8 mouse cellular contexts compared by ENCODE assay signal in genomic region chr3:32396794-32397460, GRCm38 (mm10). TPM values are rescaled to one million over a fixed set of nuclear protein-coding genes. Genes with fewer than 3 reads are reported as not detected.
DNase-seq lines count a peak whose midpoint lies in the region; ATAC-seq and TF ChIP-seq lines count a peak whose summit lies in the region.

No protein-coding gene starts in this region.

- peak overlapping the region; percentile 94 for H3K9ac ChIP-seq in hindbrain, embryonic 13.5 days

- H3K9me3 ChIP-seq in hindbrain, embryonic 13.5 days, result no peaks in the 10 kb centered on the region

- H3K4me2 ChIP-seq in hindbrain, embryonic 13.5 days, result peak overlapping the region; percentile 69

- peak overlapping the region; percentile 91 for H3K4me3 ChIP-seq in hindbrain, embryonic 13.5 days

- no peaks in the 10 kb centered on the region for H3K36me3 ChIP-seq in hindbrain, embryonic 13.5 days

- no peaks in the 10 kb centered on the region for H3K27me3 ChIP-seq in Patski
- H3K27me3 ChIP-seq in hindbrain, embryonic 13.5 days, result no peaks in the 10 kb centered on the region

- in situ Hi-C loops in Patski (cut with MboI; ENCODE audit: low pct_unique_long_range_greater_than_20kb), result loop anchor here (10.0 kb wide), 1 partner anchor 108 kb away; no protein-coding TSS in a partner anchor

- peak overlapping the region; percentile 97 for H3K27ac ChIP-seq in hindbrain, embryonic 13.5 days

- peak; percentile 100 for DNase-seq in Patski (ENCODE audit: low read depth, low spot score)
- DNase-seq in cerebellum, postnatal 14 days, result peak; percentile 97
- peak; percentile 92 to 96 for DNase-seq in frontal cortex, postnatal 14 days (ENCODE audit: low spot score in 2 of 2)
- DNase-seq in layer of hippocampus, postnatal 25 days (ENCODE audit: extremely low spot score in 1 of 2, low spot score in 1 of 2), result peak; percentile 83 to 88
- peak; percentile 99 for DNase-seq in lung, postnatal 25 days (ENCODE audit: low spot score)
- peak; percentile 99 for DNase-seq in retina, embryonic 14.5 days (ENCODE audit: low spot score)
- DNase-seq in thymus, postnatal 4 days, result peak; percentile 95

- peak; percentile 95 for ATAC-seq in Patski
- peak; percentile 99 for ATAC-seq in hindbrain, embryonic 13.5 days (ENCODE audit: low FRiP score)

- TF ChIP-seq CTCF in Patski (IDR thresholded peaks at IDR 0.05), result no peak

- under 1% methylated on average over 40 of the region's 77 CpGs for WGBS in hindbrain, embryonic 13.5 days

- POLR2A ChIA-PET in Patski (lab: Charles Lee), result interaction anchor here (3.0 kb wide), 1 partner anchor 31 kb away, joined by 17 read pairs; the partner anchor contains the start of gene Zmat3

- peaks cover 37% of the 10 kb centered on the region for H3K4me1 ChIP-seq in hindbrain, embryonic 13.5 days (replicated peaks)

- CTCF ChIA-PET in Patski (lab: Charles Lee), result interaction anchor here (0.6 to 2.2 kb wide), 8 partner anchors 13 to 64 kb away, joined by 3 to 6 read pairs (median 3); no protein-coding TSS in a partner anchor

RNA-seq across cellular contexts. Expression of gene Pik3ca, which starts 0.5 kb away (rescaled TPM):
- 60.0 TPM for polyA plus RNA-seq in Patski (2021)
- polyA plus RNA-seq in hindbrain, embryonic 13.5 days (2015; fragmentation: Nextera tagmentation; extraction: Ambion mirVana), result 14.2 and 14.7 TPM in 2 replicates
- total RNA-seq in layer of hippocampus, postnatal 25 days (2021), result 10 to 100 TPM; 43.6 to 44.0 TPM

RNA-seq across cellular contexts. Expression of gene Zmat3, which starts 31.1 kb away (rescaled TPM):
- polyA plus RNA-seq in Patski (2021), result 23.8 TPM
- polyA plus RNA-seq in hindbrain, embryonic 13.5 days (2015; fragmentation: Nextera tagmentation; extraction: Ambion mirVana), result 7.6 and 8.2 TPM in 2 replicates
- 10 to 100 TPM; 66.4 to 74.3 TPM for total RNA-seq in layer of hippocampus, postnatal 25 days (2021)

Comparison
In these comparisons a context has a peak if more than half of its experiments do, and no peak if none do; other contexts are left out.
1. Peak in every context shown above with its lines: DNase-seq, ATAC-seq, H3K4me3 ChIP-seq and H3K27ac ChIP-seq.